Comparison of ENCODE assay signal across 14 mouse cellular contexts in genomic region chr4:58330864-58331638, GRCm38 (mm10). TPM values are rescaled to one million over a fixed set of nuclear protein-coding genes. Genes with fewer than 3 reads are reported as not detected.
DNase-seq lines count a peak whose midpoint lies in the region; ATAC-seq and TF ChIP-seq lines count a peak whose summit lies in the region.
"Had no signal": no experiment of that assay in that cellular context is flagged by ENCODE, and none has a peak within 500 bp of the region (broad histone marks: within the 10 kb centered on the region; RNA-seq: fewer than 3 reads in every experiment).

No protein-coding gene starts in this region.

- H3K27me3 ChIP-seq in liver, adult 2 months (ENCODE audit: control insufficient read depth, insufficient read depth, low read length) = no peaks in the 10 kb centered on the region
- no peaks in the 10 kb centered on the region for H3K27me3 ChIP-seq in liver, embryonic 11.5 days (replicated peaks; ENCODE audit: control insufficient read depth, insufficient read depth, low read length)
- H3K27me3 ChIP-seq: embryonic facial prominence, embryonic 12.5 days; liver, embryonic 13.5 days; midbrain, embryonic 15.5 days had no signal

- peak; percentile 49 for DNase-seq in liver, adult 2 months (ENCODE audit: extremely low read depth, low read depth, low spot score)
- DNase-seq in liver, embryonic 11.5 days (ENCODE audit: low spot score) = no peak
- DNase-seq in fibroblast of lung, adult 2 months (ENCODE audit: low read depth) = peak; percentile 85
- DNase-seq in lung, postnatal 36 days = peak; percentile 69
- no peak for DNase-seq in cerebellum, postnatal 4 days (ENCODE audit: low spot score in 2 of 2)
- DNase-seq in spleen, postnatal 10 days (ENCODE audit: low spot score in 2 of 2) = no peak
- DNase-seq: kidney, adult 18-20 months; liver, embryonic 13.5 days had no signal

- no peak overlapping the region for H3K9ac ChIP-seq in liver, adult 2 months (ENCODE audit: low read depth, low read length)
- no peak overlapping the region for H3K9ac ChIP-seq in liver, embryonic 11.5 days (ENCODE audit: low read depth, low read length)
- H3K9ac ChIP-seq: embryonic facial prominence, embryonic 12.5 days; liver, embryonic 13.5 days; midbrain, embryonic 15.5 days had no signal

- H3K4me1 ChIP-seq in liver, adult 2 months (ENCODE audit: control insufficient read depth, insufficient read depth, low read length) = no peaks in the 10 kb centered on the region
- no peaks in the 10 kb centered on the region for H3K4me1 ChIP-seq in liver, embryonic 11.5 days (replicated peaks; ENCODE audit: control insufficient read depth, insufficient read depth, low read length)
- H3K4me1 ChIP-seq: embryonic facial prominence, embryonic 12.5 days; liver, embryonic 13.5 days; midbrain, embryonic 15.5 days had no signal

- TF ChIP-seq POLR2A in liver, adult 2 months (IDR thresholded peaks at IDR 0.05; ENCODE audit: extremely low read depth, insufficient read depth, low read length) = no peak

- no peak overlapping the region for H3K4me3 ChIP-seq in liver, adult 2 months (ENCODE audit: insufficient read depth, low read depth, low read length)
- H3K4me3 ChIP-seq in liver, embryonic 11.5 days (ENCODE audit: low read depth, low read length) = no peak overlapping the region
- H3K4me3 ChIP-seq: embryonic facial prominence, embryonic 12.5 days; liver, embryonic 13.5 days; midbrain, embryonic 15.5 days had no signal

- ATAC-seq in liver, embryonic 11.5 days (replicated peaks; ENCODE audit: low FRiP score) = no peak
- peak; percentile 79 for ATAC-seq in common myeloid progenitor, adult 5-6 weeks (replicated peaks; ENCODE audit: low read depth, poor library complexity, severe bottlenecking)
- ATAC-seq in megakaryocyte-erythroid progenitor cell, adult 5-6 weeks (replicated peaks; ENCODE audit: low FRiP score, low TSS enrichment, poor library complexity, severe bottlenecking) = no peak
- ATAC-seq: midbrain, embryonic 15.5 days had no signal

- WGBS in liver, adult 2 months = 65% methylated on average over 10 of the region's 10 CpGs
- WGBS in liver, embryonic 11.5 days = 81% methylated on average over 10 of the region's 10 CpGs

- TF ChIP-seq CTCF in liver, adult 2 months (IDR thresholded peaks at IDR 0.05; ENCODE audit: low read depth, low read length) = no peak

- no peaks in the 10 kb centered on the region for H3K36me3 ChIP-seq in liver, adult 2 months (ENCODE audit: control insufficient read depth, insufficient read depth, low read length)
- no peaks in the 10 kb centered on the region for H3K36me3 ChIP-seq in liver, embryonic 11.5 days (ENCODE audit: control insufficient read depth, insufficient read depth, low read length)
- H3K36me3 ChIP-seq: embryonic facial prominence, embryonic 12.5 days; liver, embryonic 13.5 days; midbrain, embryonic 15.5 days had no signal

- H3K9me3 ChIP-seq in liver, embryonic 11.5 days (ENCODE audit: control insufficient read depth, low read length) = no peaks in the 10 kb centered on the region
- H3K9me3 ChIP-seq: embryonic facial prominence, embryonic 12.5 days; liver, embryonic 13.5 days; midbrain, embryonic 15.5 days had no signal

- no peaks in the 10 kb centered on the region for H3K79me2 ChIP-seq in liver, adult 2 months (ENCODE audit: control insufficient read depth, insufficient read depth, low read length)

- H3K4me2 ChIP-seq in liver, embryonic 11.5 days = no peak overlapping the region
- H3K4me2 ChIP-seq: embryonic facial prominence, embryonic 12.5 days; liver, embryonic 13.5 days; midbrain, embryonic 15.5 days had no signal

- no peak overlapping the region for H3K27ac ChIP-seq in liver, adult 2 months (replicated peaks; ENCODE audit: insufficient read depth, low read depth, low read length)
- H3K27ac ChIP-seq in liver, embryonic 11.5 days (ENCODE audit: low read depth, low read length) = no peak overlapping the region
- H3K27ac ChIP-seq: embryonic facial prominence, embryonic 12.5 days; liver, embryonic 13.5 days; midbrain, embryonic 15.5 days had no signal

RNA-seq across cellular contexts. Expression of gene Musk, which starts 45.3 kb away (rescaled TPM):
- total RNA-seq in liver, adult 2 months (2014; rRNA removed) = not detected in 2 replicates
- polyA plus RNA-seq in liver, adult 2 months (2012; rRNA removed) = not detected in 2 replicates
- 0.14 TPM in 1 of 2 replicates, not detected in the other for polyA plus RNA-seq in liver, embryonic 11.5 days (2014; fragmentation: Nextera tagmentation; extraction: Ambion mirVana)
- not detected in 2 replicates for total RNA-seq in common myeloid progenitor, adult 5-6 weeks (2017)
- not detected in 2 replicates for total RNA-seq in megakaryocyte-erythroid progenitor cell, adult 5-6 weeks (2014; fragmentation: Nextera tagmentation)
- total RNA-seq in megakaryocyte-erythroid progenitor cell, adult 5-6 weeks (2017) = not detected in 2 replicates
- total RNA-seq: neutrophil, adult 5-6 weeks had no signal
- polyA plus RNA-seq: heart, postnatal 0 days; midbrain, embryonic 15.5 days had no signal

Comparison
In these comparisons a context has a peak if more than half of its experiments do, and no peak if none do; other contexts are left out.
1. DNase-seq: peak in liver, adult 2 months (single experiment), fibroblast of lung, adult 2 months (single experiment) and lung, postnatal 36 days (single experiment); none in liver, embryonic 11.5 days (single experiment), cerebellum, postnatal 4 days (0 of 2) and spleen, postnatal 10 days (0 of 2).